Mouse (Mus musculus): ENCODE results near the gene Creb1.

DNA sequence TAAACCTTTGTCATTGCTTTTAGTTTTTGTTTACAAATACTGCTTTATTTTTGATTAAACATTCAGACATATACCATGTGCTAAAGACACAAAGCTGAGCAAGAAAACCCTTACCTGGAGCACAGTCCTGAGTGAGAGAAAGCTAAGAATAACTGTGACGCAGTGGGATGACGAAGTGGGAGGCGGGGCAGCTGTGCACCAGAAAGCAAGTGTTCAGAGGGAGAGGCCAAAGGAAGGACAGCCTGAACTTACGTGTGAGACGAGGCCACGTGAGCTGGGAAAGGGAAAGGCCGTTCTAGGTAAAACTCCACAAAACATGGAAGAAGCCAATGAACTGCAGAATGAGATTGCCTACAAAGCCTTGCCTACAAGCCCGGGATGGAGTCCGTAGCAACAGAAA, 77.5 kb downstream of the Creb1 start:
- TF ChIP-seq CTCF (IDR thresholded peaks at IDR 0.05; ENCODE audit: low read depth, low read length) (no peak), POLR2AphosphoS5 (IDR thresholded peaks at IDR 0.05; ENCODE audit: insufficient replicate concordance, low read depth, low read length) (no peak)
